Mouse (Mus musculus): ENCODE data around the gene Mgl2. TPM values are rescaled to one million over a fixed set of nuclear protein-coding genes. Genes with fewer than 3 reads are reported as not detected.
"Not testable (repeated sequence)": the region's sequence is repeated elsewhere in the genome, so short reads cannot be mapped to it uniquely, and the experiment has no call there.

Gene Mgl2
- polyA plus RNA-seq, 1 experiment = 17.7 TPM

- no peaks in the 10 kb centered on the region for H3K4me1 ChIP-seq (ENCODE audit: control insufficient read depth, insufficient read depth, low read length)
- no peak overlapping the region for H3K4me3 ChIP-seq (replicated peaks; ENCODE audit: extremely low read depth, low read depth, low read length)
- TF ChIP-seq POLR2A (IDR thresholded peaks at IDR 0.05; ENCODE audit: borderline replicate concordance, extremely low read depth, low read depth, low read length) = no peak
- TF ChIP-seq CTCF (IDR thresholded peaks at IDR 0.05; ENCODE audit: insufficient read depth, low read length) = no peak
- 64% methylated on average over 7 of the region's 7 CpGs for WGBS
- no peak for DNase-seq
Observed at GRCm38 (mm10) chr11:70168136-70168535, 38.0 kb downstream of the Mgl2 start.

- H3K4me1 ChIP-seq (ENCODE audit: control insufficient read depth, insufficient read depth, low read length); H3K4me3 ChIP-seq (replicated peaks; ENCODE audit: extremely low read depth, low read depth, low read length); DNase-seq: not testable (repeated sequence)
- WGBS = 84% methylated on average over 7 of the region's 7 CpGs
Observed at GRCm38 (mm10) chr11:70169471-70169870, 39.3 kb downstream of the Mgl2 start.

DNA sequence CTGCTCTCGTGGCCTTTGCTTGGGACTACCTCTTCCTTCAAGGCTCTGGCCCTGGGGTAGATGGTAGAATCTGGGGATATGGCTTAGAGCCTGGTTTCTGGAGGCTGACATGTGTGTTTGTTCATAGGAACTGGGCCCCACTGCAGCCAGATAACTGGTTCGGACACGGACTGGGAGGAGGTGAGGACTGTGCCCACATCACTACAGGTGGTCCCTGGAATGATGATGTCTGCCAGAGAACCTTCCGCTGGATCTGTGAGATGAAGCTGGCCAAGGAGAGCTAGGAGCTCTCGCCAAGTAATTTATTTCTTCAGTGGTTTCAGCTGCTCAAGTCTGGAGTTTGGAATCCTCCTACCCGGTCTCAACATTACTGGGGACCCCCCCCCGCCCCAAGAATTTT, 40.2 kb downstream of the Mgl2 start:
- no peak overlapping the region for H3K4me3 ChIP-seq (replicated peaks; ENCODE audit: extremely low read depth, low read depth, low read length)
- TF ChIP-seq CTCF (IDR thresholded peaks at IDR 0.05; ENCODE audit: insufficient read depth, low read length) (no peak), POLR2A (IDR thresholded peaks at IDR 0.05; ENCODE audit: borderline replicate concordance, extremely low read depth, low read depth, low read length) (no peak)
- H3K4me1 ChIP-seq (ENCODE audit: control insufficient read depth, insufficient read depth, low read length) = no peaks in the 10 kb centered on the region
- 76% methylated on average over 7 of the region's 7 CpGs for WGBS
- DNase-seq = no peak

GRCm38 (mm10) chr11:70171181-70171580, 41.1 kb downstream of the Mgl2 start:
- Histone ChIP-seq H3K4me1 (ENCODE audit: control insufficient read depth, insufficient read depth, low read length) (no peaks in the 10 kb centered on the region), H3K4me3 (replicated peaks; ENCODE audit: extremely low read depth, low read depth, low read length) (no peak overlapping the region)
- WGBS = 76% methylated on average over 7 of the region's 7 CpGs
- DNase-seq = no peak
- TF ChIP-seq POLR2A (IDR thresholded peaks at IDR 0.05; ENCODE audit: borderline replicate concordance, extremely low read depth, low read depth, low read length) (no peak), CTCF (IDR thresholded peaks at IDR 0.05; ENCODE audit: insufficient read depth, low read length) (no peak)

DNA sequence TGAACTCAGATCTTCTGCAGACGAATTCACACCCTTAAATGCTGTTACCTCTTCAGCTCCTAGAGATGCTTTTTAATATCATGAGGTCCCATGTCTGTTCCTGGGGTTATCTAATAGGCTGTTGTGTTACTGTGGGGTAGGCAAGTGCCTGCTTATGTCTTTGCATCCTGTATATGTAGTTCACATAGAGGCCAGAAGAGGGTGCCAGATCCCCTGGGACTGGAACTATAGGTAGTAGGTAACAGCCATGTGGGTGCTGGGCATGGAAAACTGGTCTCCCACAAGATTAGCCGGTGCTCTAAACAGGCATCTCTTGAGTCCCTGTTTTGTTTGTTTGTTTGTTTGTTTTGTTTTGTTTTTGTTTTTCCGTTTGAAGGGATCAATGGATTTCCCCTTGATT, 41.7 kb downstream of the Mgl2 start:
- TF ChIP-seq POLR2A (IDR thresholded peaks at IDR 0.05; ENCODE audit: borderline replicate concordance, extremely low read depth, low read depth, low read length) = no peak
- peak; percentile 56 for TF ChIP-seq CTCF (IDR thresholded peaks at IDR 0.05; ENCODE audit: insufficient read depth, low read length)
- DNase-seq = peak; percentile 23

GRCm38 (mm10) chr11:70172298-70172697, 42.2 kb downstream of the Mgl2 start:
- Histone ChIP-seq H3K4me3 (replicated peaks; ENCODE audit: extremely low read depth, low read depth, low read length) (no peak overlapping the region), H3K4me1 (ENCODE audit: control insufficient read depth, insufficient read depth, low read length) (no peaks in the 10 kb centered on the region)
- DNase-seq = no peak
- TF ChIP-seq CTCF (IDR thresholded peaks at IDR 0.05; ENCODE audit: insufficient read depth, low read length) = no peak
- WGBS = 55% methylated on average over 5 of the region's 5 CpGs

More for the DNA sequence above, 41.7 kb downstream of the Mgl2 start:
- Histone ChIP-seq H3K4me1 (ENCODE audit: control insufficient read depth, insufficient read depth, low read length) (no peaks in the 10 kb centered on the region), H3K4me3 (replicated peaks; ENCODE audit: extremely low read depth, low read depth, low read length) (no peak overlapping the region)
- 43% methylated on average over 3 of the region's 3 CpGs for WGBS

GRCm38 (mm10) chr11:70174491-70174890, 44.4 kb downstream of the Mgl2 start:
- H3K4me3 ChIP-seq (replicated peaks; ENCODE audit: extremely low read depth, low read depth, low read length) = no peak overlapping the region
- DNase-seq = no peak
- 70% methylated on average over 4 of the region's 4 CpGs for WGBS
- no peak for TF ChIP-seq POLR2A (IDR thresholded peaks at IDR 0.05; ENCODE audit: borderline replicate concordance, extremely low read depth, low read depth, low read length)
- TF ChIP-seq CTCF (IDR thresholded peaks at IDR 0.05; ENCODE audit: insufficient read depth, low read length) = no peak
- H3K4me1 ChIP-seq (ENCODE audit: control insufficient read depth, insufficient read depth, low read length) = no peaks in the 10 kb centered on the region

DNA sequence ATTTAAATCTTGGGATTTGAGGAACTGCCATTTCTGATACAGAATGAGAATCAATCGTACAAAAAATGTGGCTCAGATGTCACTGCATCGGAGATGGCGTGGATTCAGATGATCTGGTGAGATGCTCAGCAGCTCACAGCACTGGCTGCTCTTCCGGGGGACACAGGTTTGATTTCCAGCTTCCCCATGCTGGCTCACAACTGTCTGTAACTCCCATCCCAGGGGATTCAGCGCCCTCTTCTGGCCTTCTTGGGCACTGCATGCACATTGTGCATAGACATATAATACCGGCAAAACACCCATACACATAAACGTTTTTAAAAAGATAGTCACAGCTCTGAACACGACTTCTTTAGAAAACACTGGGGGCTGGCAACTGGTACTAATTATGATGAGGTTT, 47.5 kb downstream of the Mgl2 start:
- TF ChIP-seq POLR2A (IDR thresholded peaks at IDR 0.05; ENCODE audit: borderline replicate concordance, extremely low read depth, low read depth, low read length) = no peak
- TF ChIP-seq CTCF (IDR thresholded peaks at IDR 0.05; ENCODE audit: insufficient read depth, low read length) = 0 out of 2 replicates have a peak, but pooled peaks have one; percentile 12
- WGBS = 69% methylated on average over 8 of the region's 8 CpGs
- Histone ChIP-seq H3K4me1 (ENCODE audit: control insufficient read depth, insufficient read depth, low read length) (no peaks in the 10 kb centered on the region), H3K4me3 (replicated peaks; ENCODE audit: extremely low read depth, low read depth, low read length) (no peak overlapping the region)
- no peak for DNase-seq

DNA sequence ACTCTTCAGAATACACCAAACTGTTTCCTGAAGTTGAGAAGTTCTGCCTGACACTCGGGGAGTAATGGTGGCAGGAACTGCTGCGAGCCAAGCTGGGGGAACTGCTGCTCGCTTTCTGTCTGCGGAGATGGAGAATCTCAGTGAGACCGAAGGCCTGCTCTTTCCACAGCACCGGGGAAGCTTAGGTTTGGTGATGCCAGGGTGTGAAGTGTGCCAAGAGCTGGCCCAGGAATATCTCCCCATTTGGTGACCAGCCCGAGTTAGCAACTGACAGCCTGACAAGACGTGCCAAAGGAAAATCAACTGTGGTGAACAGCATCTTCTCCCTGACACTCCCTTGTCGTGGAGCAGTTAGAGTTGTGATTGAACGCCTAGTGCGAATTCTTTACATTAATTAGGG, 48.2 kb downstream of the Mgl2 start:
- DNase-seq = no peak
- Histone ChIP-seq H3K4me3 (replicated peaks; ENCODE audit: extremely low read depth, low read depth, low read length) (no peak overlapping the region), H3K4me1 (ENCODE audit: control insufficient read depth, insufficient read depth, low read length) (no peaks in the 10 kb centered on the region)
- TF ChIP-seq CTCF (IDR thresholded peaks at IDR 0.05; ENCODE audit: insufficient read depth, low read length) (no peak), POLR2A (IDR thresholded peaks at IDR 0.05; ENCODE audit: borderline replicate concordance, extremely low read depth, low read depth, low read length) (no peak)
- 86% methylated on average over 11 of the region's 11 CpGs for whole genome bisulfite sequencing

DNA sequence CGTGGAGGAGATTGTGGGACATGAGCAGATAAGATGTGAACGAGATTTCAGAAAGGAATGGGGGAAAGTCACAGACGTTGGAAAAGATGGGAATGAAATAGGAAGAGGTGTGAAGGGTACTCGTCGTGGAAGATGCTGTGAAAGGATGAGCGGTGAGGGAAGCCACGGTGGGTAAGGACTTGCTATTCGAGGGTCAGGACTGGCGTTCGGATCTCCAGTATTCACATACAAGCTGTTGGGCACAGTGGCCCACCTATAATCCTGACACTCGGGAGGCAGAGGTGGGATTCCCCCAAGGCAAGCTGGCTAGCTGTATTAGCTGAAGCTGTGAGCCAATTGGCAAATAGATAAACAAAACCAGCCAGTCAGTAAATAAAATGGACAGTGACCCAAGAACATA, 48.6 kb downstream of the Mgl2 start:
- 71% methylated on average over 11 of the region's 11 CpGs for WGBS
- TF ChIP-seq POLR2A (IDR thresholded peaks at IDR 0.05; ENCODE audit: borderline replicate concordance, extremely low read depth, low read depth, low read length) (no peak), CTCF (IDR thresholded peaks at IDR 0.05; ENCODE audit: insufficient read depth, low read length) (no peak)
- DNase-seq = no peak
- Histone ChIP-seq H3K4me3 (replicated peaks; ENCODE audit: extremely low read depth, low read depth, low read length) (no peak overlapping the region), H3K4me1 (ENCODE audit: control insufficient read depth, insufficient read depth, low read length) (no peaks in the 10 kb centered on the region)

- WGBS = 38% methylated on average over 14 of the region's 14 CpGs
- TF ChIP-seq POLR2A (IDR thresholded peaks at IDR 0.05; ENCODE audit: borderline replicate concordance, extremely low read depth, low read depth, low read length) = no peak
- peak; percentile 33; the same call in 1 of the 2 replicates for TF ChIP-seq CTCF (IDR thresholded peaks at IDR 0.05; ENCODE audit: insufficient read depth, low read length)
- Histone ChIP-seq H3K4me3 (replicated peaks; ENCODE audit: extremely low read depth, low read depth, low read length) (no peak overlapping the region), H3K4me1 (ENCODE audit: control insufficient read depth, insufficient read depth, low read length) (no peaks in the 10 kb centered on the region)
- no peak for DNase-seq
Observed at GRCm38 (mm10) chr11:70179401-70179800, 49.3 kb downstream of the Mgl2 start.
